In genomic region chr10:122862386-122863023, GRCm38 (mm10) we compare ENCODE assay signal across 14 mouse cellular contexts.
DNase-seq lines count a peak whose midpoint lies in the region; ATAC-seq and TF ChIP-seq lines count a peak whose summit lies in the region.
"Had no signal": no experiment of that assay in that cellular context is flagged by ENCODE, and none has a peak within 500 bp of the region (broad histone marks: within the 10 kb centered on the region; RNA-seq: fewer than 3 reads in every experiment).

No protein-coding gene starts in this region.

- no peak for TF ChIP-seq CTCF in midbrain, postnatal 0 days (IDR thresholded peaks at IDR 0.05)

- no peaks in the 10 kb centered on the region for H3K9me3 ChIP-seq in midbrain, embryonic 11.5 days (ENCODE audit: control insufficient read depth, low read length)
- H3K9me3 ChIP-seq in midbrain, postnatal 0 days (ENCODE audit: low read length): no peaks in the 10 kb centered on the region
- H3K9me3 ChIP-seq in forebrain, embryonic 12.5 days: no peaks in the 10 kb centered on the region
- no peaks in the 10 kb centered on the region for H3K9me3 ChIP-seq in hindbrain, embryonic 16.5 days (ENCODE audit: control insufficient read depth, low read length)
- H3K9me3 ChIP-seq: embryonic facial prominence, embryonic 13.5 days; heart, embryonic 10.5 days; liver, embryonic 15.5 days had no signal

- no peak for DNase-seq in midbrain, embryonic 11.5 days (ENCODE audit: low spot score, missing footprints)
- DNase-seq in midbrain, postnatal 0 days (ENCODE audit: low spot score): no peak
- DNase-seq in heart, adult 9 months (ENCODE audit: low spot score in 2 of 2): no peak
- no peak for DNase-seq in thymus, adult 18-20 months
- DNase-seq in kidney, adult 8-10 months: no peak
- DNase-seq: cerebellum, postnatal 14 days; kidney, postnatal 14 days; right cerebral cortex, adult 18-20 months had no signal

- no peak overlapping the region for H3K9ac ChIP-seq in midbrain, embryonic 11.5 days (ENCODE audit: low read length)
- no peak overlapping the region for H3K9ac ChIP-seq in midbrain, postnatal 0 days (replicated peaks; ENCODE audit: low read length, poor library complexity, severe bottlenecking)
- H3K9ac ChIP-seq in forebrain, embryonic 12.5 days: no peak overlapping the region
- H3K9ac ChIP-seq in hindbrain, embryonic 16.5 days (ENCODE audit: low read depth, low read length): no peak overlapping the region
- H3K9ac ChIP-seq: embryonic facial prominence, embryonic 13.5 days; liver, embryonic 15.5 days had no signal

- no peak overlapping the region for H3K4me3 ChIP-seq in midbrain, embryonic 11.5 days (ENCODE audit: low read depth, low read length)
- H3K4me3 ChIP-seq in midbrain, postnatal 0 days (ENCODE audit: low read depth, low read length): no peak overlapping the region
- no peak overlapping the region for H3K4me3 ChIP-seq in forebrain, embryonic 12.5 days (replicated peaks)
- H3K4me3 ChIP-seq in hindbrain, embryonic 16.5 days (ENCODE audit: low read length): no peak overlapping the region
- H3K4me3 ChIP-seq: embryonic facial prominence, embryonic 13.5 days; heart, embryonic 10.5 days; liver, embryonic 15.5 days had no signal

- peaks cover 2% of the 10 kb centered on the region; the same call in 1 of the 2 replicates for H3K4me1 ChIP-seq in midbrain, embryonic 11.5 days (ENCODE audit: control insufficient read depth, insufficient read depth, low read length)
- H3K4me1 ChIP-seq in midbrain, postnatal 0 days (ENCODE audit: insufficient read depth, low read length): no peaks in the 10 kb centered on the region
- H3K4me1 ChIP-seq in forebrain, embryonic 12.5 days: peaks cover 14% of the 10 kb centered on the region
- no peaks in the 10 kb centered on the region; the same call in 1 of the 2 replicates for H3K4me1 ChIP-seq in hindbrain, embryonic 16.5 days (ENCODE audit: control insufficient read depth, insufficient read depth, low read depth, low read length)
- H3K4me1 ChIP-seq: liver, embryonic 15.5 days had no signal

- no peaks in the 10 kb centered on the region for H3K36me3 ChIP-seq in midbrain, embryonic 11.5 days (ENCODE audit: control insufficient read depth, insufficient read depth, low read length)
- H3K36me3 ChIP-seq in midbrain, postnatal 0 days (ENCODE audit: insufficient read depth, low read length): no peaks in the 10 kb centered on the region
- no peaks in the 10 kb centered on the region for H3K36me3 ChIP-seq in forebrain, embryonic 12.5 days (replicated peaks)
- H3K36me3 ChIP-seq in hindbrain, embryonic 16.5 days (ENCODE audit: control insufficient read depth, insufficient read depth, low read length): no peaks in the 10 kb centered on the region
- H3K36me3 ChIP-seq: embryonic facial prominence, embryonic 13.5 days; heart, embryonic 10.5 days; liver, embryonic 15.5 days had no signal

- H3K27ac ChIP-seq in midbrain, embryonic 11.5 days (ENCODE audit: low read depth, low read length): peak overlapping the region; percentile 26; the same call in 1 of the 2 replicates
- no peak overlapping the region for H3K27ac ChIP-seq in midbrain, postnatal 0 days (ENCODE audit: low read depth, low read length)
- H3K27ac ChIP-seq in forebrain, embryonic 12.5 days: 0 out of 2 replicates have a peak overlapping the region, but pooled peaks have one; percentile 31
- H3K27ac ChIP-seq in hindbrain, embryonic 16.5 days (ENCODE audit: low read depth, low read length): no peak overlapping the region
- H3K27ac ChIP-seq: embryonic facial prominence, embryonic 13.5 days; heart, embryonic 10.5 days; liver, embryonic 15.5 days; macrophage had no signal

- 85% methylated on average over 17 of the region's 17 CpGs for WGBS in midbrain, embryonic 11.5 days
- 73% methylated on average over 17 of the region's 17 CpGs for WGBS in midbrain, postnatal 0 days
- WGBS in forebrain, embryonic 12.5 days: 71% methylated on average over 17 of the region's 17 CpGs
- WGBS in hindbrain, embryonic 16.5 days: 69% methylated on average over 17 of the region's 17 CpGs

- peak; percentile 31 for ATAC-seq in midbrain, embryonic 11.5 days (ENCODE audit: low FRiP score)
- no peak for ATAC-seq in midbrain, postnatal 0 days (ENCODE audit: low FRiP score)
- peak; percentile 37; the same call in 1 of the 2 replicates for ATAC-seq in forebrain, embryonic 12.5 days (ENCODE audit: low FRiP score)
- ATAC-seq in hindbrain, embryonic 16.5 days: peak; percentile 40; the same call in 1 of the 2 replicates

- no peak overlapping the region for H3K4me2 ChIP-seq in midbrain, embryonic 11.5 days
- H3K4me2 ChIP-seq in midbrain, postnatal 0 days (ENCODE audit: low read depth, low read length, poor library complexity, severe bottlenecking): no peak overlapping the region
- H3K4me2 ChIP-seq in forebrain, embryonic 12.5 days: no peak overlapping the region
- H3K4me2 ChIP-seq in hindbrain, embryonic 16.5 days (ENCODE audit: low read length): no peak overlapping the region
- H3K4me2 ChIP-seq: embryonic facial prominence, embryonic 13.5 days; liver, embryonic 15.5 days had no signal

- no peaks in the 10 kb centered on the region for H3K27me3 ChIP-seq in midbrain, embryonic 11.5 days (ENCODE audit: control insufficient read depth, insufficient read depth, low read length)
- H3K27me3 ChIP-seq in midbrain, postnatal 0 days (ENCODE audit: insufficient read depth, low read length): no peaks in the 10 kb centered on the region
- H3K27me3 ChIP-seq in forebrain, embryonic 12.5 days: no peaks in the 10 kb centered on the region
- H3K27me3 ChIP-seq in hindbrain, embryonic 16.5 days (replicated peaks; ENCODE audit: control insufficient read depth, insufficient read depth, low read length): no peaks in the 10 kb centered on the region
- H3K27me3 ChIP-seq: embryonic facial prominence, embryonic 13.5 days; liver, embryonic 15.5 days had no signal

Comparison
In these comparisons a context has a peak if more than half of its experiments do, and no peak if none do; other contexts are left out.
1. H3K27ac ChIP-seq: peak in midbrain, embryonic 11.5 days (single experiment) and forebrain, embryonic 12.5 days (single experiment); none in midbrain, postnatal 0 days (single experiment) and hindbrain, embryonic 16.5 days (single experiment).